Mouse (Mus musculus): ENCODE measurements around the gene Psmb3.
"Not testable (repeated sequence)": the region's sequence is repeated elsewhere in the genome, so short reads cannot be mapped to it uniquely, and the experiment has no call there.

Psmb3 gene

DNA sequence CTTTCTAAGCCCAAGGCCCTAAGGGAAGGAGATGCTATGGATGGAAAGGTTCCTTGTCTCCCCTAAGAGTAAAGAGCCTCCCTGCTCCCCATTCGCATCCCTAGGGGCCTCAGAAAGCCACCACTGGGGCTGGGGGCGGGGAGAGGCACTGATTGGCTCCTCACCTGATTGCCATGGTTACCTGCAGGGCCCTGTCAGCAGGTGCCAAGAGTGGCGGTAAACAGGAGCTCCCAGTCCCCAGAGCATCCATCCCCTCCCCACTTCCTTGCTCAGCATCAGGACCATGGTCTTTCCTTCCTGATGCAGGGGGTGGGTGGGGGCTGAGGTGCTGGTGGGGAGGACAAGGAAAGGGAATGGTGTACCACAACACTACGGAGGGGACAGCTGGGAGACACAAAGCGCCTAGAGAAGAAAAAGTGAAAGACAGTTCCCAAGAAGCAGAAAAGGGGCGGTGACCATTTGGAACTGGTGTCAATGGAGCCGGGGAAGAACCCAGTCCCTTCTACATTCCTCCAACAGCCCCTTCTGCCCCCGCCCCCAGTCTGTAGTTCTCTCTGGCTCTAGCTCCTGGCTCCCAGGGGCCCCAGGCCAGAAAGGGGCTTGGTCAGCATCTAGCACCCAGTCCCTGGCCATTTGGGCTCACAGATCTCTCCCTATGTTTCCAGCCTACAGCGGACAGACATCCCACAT lies 7.3 kb upstream of the Psmb3 start:
- no peak for DNase-seq (ENCODE audit: low spot score in 2 of 2)

DNA sequence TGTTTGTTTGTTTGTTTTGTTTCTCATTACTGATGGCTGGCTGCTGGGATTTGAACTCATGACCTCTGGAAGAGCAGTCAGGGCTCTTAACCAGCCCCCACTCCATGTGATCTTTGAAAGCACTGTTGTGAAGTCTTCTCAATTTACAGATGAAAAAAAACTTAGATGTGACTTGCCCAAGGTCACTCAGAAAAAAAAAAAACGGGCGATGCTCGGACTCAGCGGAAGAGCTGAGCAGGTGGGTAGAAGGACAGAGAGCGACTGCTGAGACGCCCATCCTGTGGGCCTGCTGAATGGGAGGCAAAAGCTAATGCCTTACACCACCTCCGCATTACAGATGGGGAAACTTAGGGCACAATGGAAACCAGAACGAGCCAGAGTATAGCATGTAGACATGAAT lies 6.5 kb upstream of the Psmb3 start:
- DNase-seq (ENCODE audit: low spot score in 2 of 2): no peak

DNA sequence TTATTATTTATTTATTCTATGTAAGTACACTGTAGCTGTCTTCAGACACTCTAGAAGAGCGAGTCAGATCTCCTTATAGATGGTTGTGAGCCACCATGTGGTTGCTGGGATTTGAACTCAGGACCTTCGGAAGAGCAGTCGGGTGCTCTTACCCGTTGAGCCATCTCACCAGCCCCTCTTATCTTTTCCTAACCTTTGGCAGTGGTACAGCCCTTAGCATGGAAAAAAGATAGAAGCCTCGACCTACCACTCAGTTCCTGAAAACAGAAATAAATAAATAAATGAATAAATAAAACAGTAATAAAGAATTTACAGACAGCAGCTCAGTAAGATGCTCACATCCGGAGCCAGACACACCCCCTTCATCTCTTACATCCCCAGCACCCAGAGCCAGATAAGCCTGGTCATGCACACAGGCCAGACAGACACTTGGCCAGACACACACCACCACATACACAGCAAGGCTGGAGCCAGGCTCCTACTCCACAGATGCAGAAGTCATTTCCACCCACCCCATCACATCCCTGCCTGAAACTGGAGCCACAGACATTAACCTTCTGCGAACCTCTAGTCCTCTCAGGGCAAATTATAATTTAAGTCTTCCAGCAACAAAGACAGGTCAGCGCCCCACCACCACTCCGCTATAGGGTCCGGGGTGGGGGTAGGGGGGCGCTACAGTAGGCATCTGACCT lies 5.9 kb upstream of the Psmb3 start:
- DNase-seq (ENCODE audit: low spot score in 2 of 2): no peak

DNA sequence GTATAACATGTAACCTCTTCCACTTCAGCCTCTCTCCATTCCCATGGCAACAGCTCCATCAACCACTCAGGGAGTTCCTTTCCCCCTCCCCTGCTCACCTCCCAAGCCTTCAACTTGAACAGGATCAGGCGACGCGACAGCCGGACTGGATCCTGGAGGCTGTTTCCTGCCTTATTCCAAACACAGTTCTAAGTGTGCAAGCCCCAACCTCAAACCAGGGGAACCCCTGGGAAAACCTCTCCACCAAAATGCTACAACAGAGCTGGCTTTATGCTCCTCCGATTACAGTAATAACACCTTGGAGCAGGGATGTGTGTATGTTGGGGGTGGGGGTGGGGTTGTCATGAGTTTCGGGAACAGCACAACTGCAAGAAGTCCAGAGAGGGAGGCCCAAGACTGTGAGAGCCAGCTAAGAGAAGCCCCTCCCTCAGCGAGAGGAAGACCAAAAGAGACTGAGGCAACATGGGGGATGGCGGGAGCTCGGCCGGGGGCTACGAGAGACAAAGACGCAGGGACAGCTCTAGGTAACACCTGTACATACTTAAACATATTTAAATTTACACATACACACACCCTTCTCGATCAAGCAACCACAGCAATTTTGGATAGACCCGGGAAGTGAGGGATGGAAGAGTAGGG lies 5.2 kb upstream of the Psmb3 start:
- DNase-seq (ENCODE audit: low spot score in 2 of 2): no peak

DNA sequence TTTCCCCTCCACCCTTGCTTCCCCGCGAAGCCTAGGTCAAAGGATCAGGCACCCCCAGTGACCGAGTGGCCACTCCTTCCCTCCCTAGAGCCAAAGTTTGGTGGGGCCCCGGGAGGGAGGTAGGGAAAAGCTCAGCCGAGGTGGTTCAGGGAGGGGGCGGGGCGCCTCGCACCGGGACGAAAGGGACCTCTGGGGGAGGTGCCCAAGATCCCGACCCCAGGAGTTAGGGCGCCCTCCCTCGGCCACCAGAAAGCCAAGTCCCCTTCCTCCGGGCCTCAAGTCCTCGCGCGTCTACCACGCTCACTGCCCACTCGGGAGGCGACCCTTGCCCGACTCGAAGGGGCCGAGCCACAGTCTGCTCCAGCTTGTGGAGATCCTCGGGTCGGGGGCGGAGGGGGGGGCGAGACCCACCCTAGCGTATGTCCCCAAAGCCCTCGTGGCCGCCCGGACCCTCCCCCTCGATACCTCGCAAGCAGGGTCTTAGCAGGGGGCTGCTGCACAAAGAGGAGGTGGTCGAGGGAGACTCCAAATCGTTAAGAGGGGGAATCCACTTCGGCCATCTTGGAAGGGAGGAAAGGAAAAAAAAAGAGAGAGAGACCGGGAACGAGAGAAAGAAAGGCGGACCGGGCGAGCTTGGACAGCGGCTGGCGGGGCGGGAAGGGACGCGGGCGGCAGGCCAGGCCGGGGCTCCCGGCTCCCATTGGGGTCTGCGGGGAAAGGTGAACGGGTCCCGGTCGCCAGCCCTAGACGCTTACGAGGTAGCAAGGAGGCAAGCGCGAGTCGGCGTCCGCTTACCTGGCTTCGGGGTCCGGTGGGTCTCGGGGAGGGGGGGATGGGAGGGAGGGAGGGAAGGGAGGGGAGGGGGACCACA lies 4.2 kb upstream of the Psmb3 start:
- DNase-seq (ENCODE audit: low spot score in 2 of 2): no peak

DNA sequence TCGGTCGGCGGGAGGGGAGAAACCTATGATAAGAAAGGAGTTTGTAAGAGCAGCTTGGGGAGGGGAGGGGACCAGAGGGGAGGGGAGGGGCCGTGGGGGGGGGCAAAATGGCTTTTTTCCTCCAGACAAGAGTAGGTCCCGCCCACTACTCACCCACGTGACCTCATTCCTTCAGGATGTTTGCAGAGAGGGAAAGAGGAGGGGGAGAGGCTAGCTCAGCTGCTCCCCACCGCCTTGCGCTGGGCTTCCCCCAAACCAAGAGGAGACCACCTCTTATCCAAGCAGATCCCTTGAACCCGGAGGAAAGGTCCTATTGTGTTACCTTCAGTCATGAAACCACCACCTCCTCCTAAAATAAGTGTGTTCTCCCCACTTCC lies 3.6 kb upstream of the Psmb3 start:
- DNase-seq (ENCODE audit: low spot score in 2 of 2): peak; percentile 79 to 84

DNA sequence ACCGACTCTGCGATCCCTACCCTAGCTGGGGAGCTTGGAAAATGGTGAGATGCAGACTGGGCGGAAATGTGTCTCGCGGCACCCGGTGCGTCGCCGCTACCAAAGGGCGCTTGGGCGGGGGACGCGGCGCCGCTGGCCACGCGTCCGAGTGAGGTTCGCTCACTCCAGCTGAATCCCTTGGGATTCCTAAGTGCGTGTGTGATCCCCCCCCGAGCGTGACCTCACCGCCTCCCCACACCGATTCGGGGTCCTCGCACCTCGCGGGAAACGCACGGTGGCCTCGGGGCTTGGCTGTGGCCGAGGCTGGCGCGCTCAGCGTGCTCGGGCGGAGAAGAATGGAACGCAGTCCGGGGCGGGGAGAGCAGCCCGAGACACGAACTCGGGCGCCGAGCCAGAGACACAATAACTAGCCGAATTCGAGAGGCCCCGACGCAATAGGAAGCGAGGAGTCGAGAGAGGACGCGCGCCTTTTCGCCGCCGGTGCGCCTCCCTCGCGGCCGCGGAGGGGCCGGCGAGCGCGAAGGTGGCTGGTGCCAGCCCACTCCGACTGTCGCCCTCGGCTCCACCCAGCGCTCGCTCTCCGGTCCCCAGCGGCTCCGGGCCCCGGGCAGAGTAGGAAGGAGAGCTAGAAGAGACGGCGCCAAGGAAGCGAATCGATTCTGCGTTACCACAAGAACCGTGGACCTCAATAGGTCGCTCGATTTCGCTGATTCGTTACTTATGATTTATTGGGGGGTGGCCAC lies 3.0 kb upstream of the Psmb3 start, which contains the start of gene Pcgf2:
Gene Pcgf2 (minus strand): TSS at position 495 of the 743 bp plus-strand sequence.
- DNase-seq (ENCODE audit: low spot score in 2 of 2): peak in 1 of 2 experiments; percentile 71

DNA sequence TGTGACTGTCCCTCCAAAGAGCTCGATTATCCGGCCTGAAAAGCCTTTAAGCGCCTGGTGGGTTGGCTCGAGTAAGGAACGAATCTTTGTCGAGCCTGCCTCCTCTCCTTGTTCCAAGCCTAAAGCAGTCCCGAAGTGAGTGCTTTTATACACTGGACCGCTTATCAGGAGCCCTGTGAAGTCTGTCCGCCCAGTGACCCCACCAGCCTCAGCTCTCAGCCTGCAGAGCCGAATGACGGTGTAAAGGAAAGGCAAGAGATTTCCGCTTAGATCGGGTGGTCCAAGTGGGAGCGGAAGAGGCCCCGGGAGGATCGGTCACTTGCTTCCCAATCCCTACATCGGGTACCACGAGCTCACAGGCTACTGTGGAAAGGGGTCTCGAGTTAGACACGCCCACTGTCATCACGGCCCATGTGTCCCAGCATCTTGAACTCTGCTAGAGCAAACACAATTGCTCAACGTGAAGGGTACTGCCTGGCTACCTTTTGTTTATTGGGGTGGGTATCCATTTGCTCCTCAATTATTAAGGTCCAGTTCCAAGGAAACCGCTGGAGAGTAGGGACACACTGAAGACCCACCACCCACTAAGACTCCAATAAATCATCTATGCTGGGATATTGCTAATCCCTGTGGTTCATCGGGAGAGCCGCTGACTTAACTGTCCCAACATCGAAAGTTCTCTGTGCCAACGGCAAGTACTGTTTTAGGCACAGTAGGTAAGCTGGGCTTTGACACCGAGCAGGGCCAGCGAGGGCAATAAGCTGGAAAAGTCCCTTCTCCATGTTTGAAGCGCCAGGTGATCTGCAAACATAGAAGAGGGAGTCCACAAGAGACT lies 2.2 kb upstream of the Psmb3 start:
- DNase-seq (ENCODE audit: low spot score in 2 of 2): no peak

DNA sequence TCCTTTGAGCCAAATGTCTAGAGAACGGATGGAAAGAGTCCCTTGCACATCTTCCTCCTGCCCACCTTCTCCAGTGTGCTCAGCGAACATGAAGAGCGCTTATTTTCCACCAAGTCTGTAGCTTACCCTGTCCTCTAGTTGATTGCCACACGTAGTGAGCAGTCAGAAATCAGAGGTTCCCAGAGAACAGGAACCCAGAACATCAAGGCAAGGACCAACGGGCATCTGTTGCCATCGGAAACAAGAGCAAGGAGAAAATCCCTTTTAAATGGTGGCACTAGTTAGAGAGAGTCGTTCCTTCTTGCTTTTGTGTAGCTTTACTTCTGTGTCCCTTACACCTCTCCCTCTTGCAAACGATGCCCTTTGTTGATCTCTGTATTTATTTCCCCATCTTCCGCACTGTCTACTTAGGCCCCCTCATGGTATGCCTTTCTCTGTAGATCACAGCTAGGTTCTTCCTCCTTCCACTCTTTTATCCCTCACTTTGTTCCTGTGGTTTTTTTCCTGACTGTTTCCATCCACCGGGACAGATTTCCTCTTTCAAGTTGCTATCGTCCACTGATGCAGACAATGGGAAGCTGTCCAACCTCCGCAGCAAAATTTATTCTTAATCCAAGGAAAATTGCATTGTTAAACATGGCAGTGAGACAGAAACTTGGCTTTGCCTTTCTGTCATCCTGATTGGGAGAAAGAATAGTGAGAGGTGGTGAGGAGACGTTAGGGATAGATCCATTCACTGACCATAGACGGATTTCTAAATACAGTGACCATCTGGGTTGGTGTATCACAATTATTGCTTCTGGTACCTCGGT lies 1.4 kb upstream of the Psmb3 start:
- no peak for DNase-seq (ENCODE audit: low spot score in 2 of 2)

DNA sequence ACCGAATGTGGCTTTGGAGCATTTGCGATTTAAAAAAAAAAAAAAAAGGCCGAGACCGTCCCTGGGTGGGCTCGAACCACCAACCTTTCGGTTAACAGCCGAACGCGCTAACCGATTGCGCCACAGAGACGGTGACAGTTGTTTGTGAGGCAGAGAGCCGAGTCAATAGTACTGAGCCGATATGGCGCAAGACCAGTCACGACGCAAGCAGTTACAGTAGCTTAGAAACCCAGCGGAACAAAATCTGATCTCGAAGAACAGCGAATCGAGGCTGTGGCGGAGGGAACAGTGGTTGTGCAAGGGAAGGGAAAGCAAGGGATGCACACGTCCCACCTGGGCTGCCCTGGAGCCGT lies 830 bp upstream of the Psmb3 start:
- DNase-seq (ENCODE audit: low spot score in 2 of 2): peak; percentile 93 to 94

DNA sequence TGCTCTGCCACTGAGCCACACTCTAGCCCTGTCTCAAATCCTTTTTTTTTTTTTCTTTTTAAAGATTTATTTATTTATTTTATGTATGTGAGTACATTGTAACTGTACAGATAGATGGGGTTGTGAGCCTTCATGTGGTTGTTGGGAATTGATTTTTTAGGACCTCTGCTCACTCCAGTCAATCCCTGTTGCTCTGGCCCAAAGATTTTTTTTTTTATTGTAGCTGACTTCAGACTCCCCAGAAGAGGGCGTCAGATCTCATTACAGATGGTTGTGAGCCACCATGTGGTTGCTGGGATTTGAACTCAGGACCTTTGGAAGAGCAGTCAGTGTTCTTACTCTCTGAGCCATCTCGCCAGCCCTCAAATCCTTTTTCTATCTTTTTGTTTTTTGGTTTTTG lies 6.9 kb downstream of the Psmb3 start:
- DNase-seq (ENCODE audit: low spot score in 2 of 2): not testable (repeated sequence)

DNA sequence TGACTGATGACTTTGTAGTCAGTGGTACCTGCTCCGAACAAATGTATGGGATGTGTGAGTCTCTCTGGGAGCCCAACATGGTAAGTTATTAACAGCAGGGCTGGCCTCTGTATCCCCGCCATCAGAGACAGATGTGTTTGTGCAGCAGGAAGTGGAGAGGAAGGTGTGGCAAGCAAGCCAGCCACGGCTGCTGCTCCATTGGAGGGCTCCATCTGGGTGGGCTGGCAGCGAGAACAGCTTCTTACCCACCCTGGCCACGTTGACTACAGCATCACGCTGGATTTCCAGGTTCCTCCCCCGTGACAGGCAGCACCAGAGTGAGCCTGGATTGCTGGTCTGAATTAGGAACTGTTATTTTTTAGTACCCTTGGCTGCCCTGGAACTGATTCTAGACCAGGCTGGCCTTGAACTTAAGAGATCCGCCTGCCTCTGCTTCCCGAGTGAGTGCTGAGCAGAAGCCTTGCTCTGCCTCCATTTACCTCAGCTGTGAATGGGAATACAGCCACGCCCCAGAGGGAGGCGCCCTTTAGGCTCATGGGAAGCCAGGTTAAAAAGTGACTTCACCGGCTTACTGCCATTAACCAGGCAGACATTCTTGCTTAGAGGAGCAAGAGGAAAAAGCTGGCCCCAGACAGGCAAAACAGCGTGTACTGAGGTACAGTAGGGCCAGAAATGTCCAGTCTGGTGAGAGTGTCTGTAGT lies 8.2 kb downstream of the Psmb3 start:
- DNase-seq (ENCODE audit: low spot score in 2 of 2): no peak

DNA sequence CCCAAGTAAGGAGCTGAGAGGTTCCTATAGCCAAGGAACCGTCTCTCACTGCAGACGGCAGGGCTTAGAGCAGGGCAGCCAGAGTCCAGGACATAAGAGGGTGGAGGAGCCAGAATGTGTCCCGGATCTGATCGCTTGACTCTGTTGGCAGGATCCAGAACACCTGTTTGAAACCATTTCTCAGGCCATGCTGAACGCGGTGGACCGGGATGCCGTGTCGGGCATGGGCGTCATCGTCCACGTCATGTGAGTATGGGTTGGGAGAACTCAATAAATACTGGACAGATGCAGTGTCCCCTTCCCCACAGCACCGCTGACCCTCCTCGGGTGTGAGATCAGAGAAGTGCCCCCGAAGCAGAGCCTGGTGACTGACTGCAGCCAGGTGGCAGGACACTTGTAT lies 9.1 kb downstream of the Psmb3 start:
- DNase-seq (ENCODE audit: low spot score in 2 of 2): no peak

DNA sequence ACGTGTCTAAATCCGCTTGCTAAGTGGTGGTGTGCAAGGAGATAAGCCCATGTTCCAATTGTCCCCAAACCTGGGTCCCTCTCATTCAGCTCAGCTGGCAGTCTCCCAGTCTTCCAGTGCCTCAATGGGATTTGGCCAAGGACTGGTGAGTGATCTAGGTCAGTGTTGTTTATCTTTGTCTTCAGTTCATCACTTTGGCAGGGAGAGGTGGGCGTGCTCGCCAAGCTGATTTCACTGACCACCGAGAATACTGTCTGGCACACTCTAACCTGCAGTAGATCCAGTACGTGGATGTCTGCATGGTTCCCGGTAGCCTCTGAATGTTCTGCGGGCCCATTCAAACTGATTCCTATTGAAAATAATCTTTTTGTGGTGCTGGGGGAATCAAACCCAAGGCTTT lies 10.7 kb downstream of the Psmb3 start:
- no peak for DNase-seq (ENCODE audit: low spot score in 2 of 2)

DNA sequence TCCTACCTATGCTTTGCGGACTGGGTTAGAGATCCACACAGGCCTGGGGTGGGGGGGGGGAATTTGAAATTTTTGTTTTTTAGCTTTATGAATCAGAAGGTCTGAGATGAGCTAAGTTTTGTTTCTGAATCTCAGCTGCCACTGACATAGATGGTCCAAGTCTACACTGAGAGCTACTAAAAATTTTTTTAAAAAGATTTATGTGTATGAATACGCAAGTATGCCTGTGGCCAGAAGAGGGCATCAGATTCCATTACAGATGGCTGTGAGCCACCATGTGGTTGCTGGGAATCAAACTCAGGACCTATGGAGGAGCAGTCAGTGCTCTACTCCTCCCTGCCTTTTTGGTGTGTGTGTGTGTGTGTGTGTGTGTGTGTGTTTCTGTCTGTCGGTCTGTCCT lies 11.2 kb downstream of the Psmb3 start:
- DNase-seq (ENCODE audit: low spot score in 2 of 2): no peak

DNA sequence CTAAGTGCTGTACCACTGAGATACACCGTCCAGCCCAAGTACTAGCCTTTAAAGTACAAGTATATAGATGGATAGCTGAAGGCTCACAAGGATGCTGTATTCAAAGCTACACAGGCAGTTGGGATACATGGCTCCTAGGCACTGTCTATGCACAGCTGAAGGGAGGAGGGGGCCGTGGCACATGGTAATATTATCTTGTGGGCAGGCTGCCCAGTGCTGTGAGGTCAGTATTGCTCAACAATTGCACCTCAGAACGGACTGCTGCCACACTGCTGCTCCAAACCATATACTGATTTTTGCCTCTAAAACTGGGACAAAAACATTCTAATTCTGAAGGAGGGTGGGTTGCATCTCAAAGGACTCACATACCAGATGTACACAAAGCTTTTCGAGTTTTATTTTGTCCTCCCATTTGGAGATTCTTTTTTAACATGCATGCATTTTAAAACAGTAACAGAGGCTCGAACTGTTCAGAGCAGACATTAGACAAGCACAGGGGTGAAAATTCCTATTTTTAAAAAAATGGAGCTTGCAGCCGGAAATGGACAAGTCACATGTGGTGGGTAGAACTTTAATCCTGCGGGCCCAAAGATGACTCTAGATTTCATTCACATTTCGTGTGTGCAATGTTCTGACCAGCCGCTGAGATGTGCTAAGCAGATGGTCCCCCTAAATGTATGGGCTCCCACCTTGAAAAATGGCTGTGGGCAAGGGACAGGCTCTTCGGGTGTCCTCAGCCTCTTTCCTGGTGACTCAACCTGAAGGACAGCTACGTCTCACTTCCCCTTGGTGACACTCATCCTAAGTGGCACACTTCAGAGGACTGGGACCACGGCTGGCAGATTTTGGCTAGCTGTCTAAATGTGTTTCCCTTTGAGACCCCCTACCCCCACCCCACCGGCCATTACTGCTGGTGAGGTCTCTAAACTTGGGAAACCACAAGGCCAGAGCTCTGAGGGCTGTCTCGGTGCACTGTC lies 11.9 kb downstream of the Psmb3 start:
- DNase-seq (ENCODE audit: low spot score in 2 of 2): peak in 1 of 2 experiments; percentile 55

DNA sequence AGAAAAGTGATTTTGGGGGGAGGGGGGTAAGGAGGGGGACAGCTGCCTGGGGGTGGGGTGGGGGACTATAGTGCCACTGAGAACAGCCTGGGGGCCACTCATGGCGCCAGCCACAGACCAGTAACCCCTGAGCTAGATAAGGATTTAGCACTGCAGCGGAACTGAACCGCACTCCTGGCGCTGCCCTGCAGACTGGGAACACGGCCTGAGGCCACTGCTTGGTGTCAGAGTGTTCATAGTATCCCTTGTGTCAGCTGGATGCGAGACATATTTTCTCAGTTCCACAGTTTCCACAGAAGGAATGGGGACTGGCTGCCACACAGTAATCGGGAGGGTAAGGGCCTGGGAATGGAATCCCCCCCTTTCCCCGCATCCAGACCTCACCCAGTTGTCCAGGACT lies 12.8 kb downstream of the Psmb3 start:
- DNase-seq (ENCODE audit: low spot score in 2 of 2): no peak

All from frontal cortex, postnatal 36 days (tissue).